Mouse (Mus musculus) C2C12 (cell line): ENCODE data around the gene Tac2. TPM values are rescaled to one million over a fixed set of nuclear protein-coding genes. Genes with fewer than 3 reads are reported as not detected.

Source experiments
- H3K27me3 ChIP-seq: one replicate; pipeline ENCODE4 v1.6.1; 2011; ENCODE audit not compliant: control insufficient read depth, insufficient read depth, insufficient read length
- H3K36me3 ChIP-seq: one replicate; pipeline ENCODE4 v1.6.1; 2011; ENCODE audit not compliant: control insufficient read depth, insufficient read depth
- H3K4me3 ChIP-seq: one replicate; pipeline ENCODE4 v1.5.1; 2011; ENCODE audit warnings: mild to moderate bottlenecking, control low read depth; ENCODE audit not compliant: poor library complexity, insufficient read depth, severe bottlenecking
- H3K79me2 ChIP-seq: one replicate; pipeline ENCODE4 v1.6.1; 2011; ENCODE audit not compliant: control insufficient read depth, insufficient read depth
- H3K79me3 ChIP-seq: one replicate; pipeline ENCODE4 v1.6.1; 2011; ENCODE audit warnings: low read depth, control low read depth
- H3ac ChIP-seq: one replicate; pipeline ENCODE3; 2011; ENCODE audit warnings: low read depth; ENCODE audit not compliant: control insufficient read depth, insufficient read length
- CEBPB ChIP-seq: IDR thresholded peaks from one replicate; pipeline ENCODE4 v1.6.1; 2011; ENCODE audit warnings: low read depth, mild to moderate bottlenecking, control low read depth, moderate library complexity
- CTCF ChIP-seq: IDR thresholded peaks from one replicate; pipeline ENCODE4 v1.5.1; 2011; ENCODE audit not compliant: control insufficient read depth, insufficient read depth, insufficient read length
- FOSL1 ChIP-seq: IDR thresholded peaks from one replicate; pipeline ENCODE4 v1.8.0; 2011; ENCODE audit warnings: mild to moderate bottlenecking, low read length; ENCODE audit not compliant: poor library complexity, insufficient read depth, severe bottlenecking
- MAX ChIP-seq: IDR thresholded peaks from one replicate; pipeline ENCODE4 v1.6.1; 2011; ENCODE audit warnings: mild to moderate bottlenecking, control low read depth
- MYOD1 ChIP-seq: IDR thresholded peaks from one replicate; pipeline ENCODE4 v1.6.1; 2011; ENCODE audit warnings: low read depth; ENCODE audit not compliant: control insufficient read depth, insufficient read length
- MYOG ChIP-seq: IDR thresholded peaks from one replicate; pipeline ENCODE4 v1.6.1; 2011; ENCODE audit not compliant: control insufficient read depth, insufficient read length; ENCODE audit errors: extremely low read depth
- USF1 ChIP-seq: IDR thresholded peaks from one replicate; pipeline ENCODE4 v1.6.1; 2011; ENCODE audit warnings: low read depth, mild to moderate bottlenecking, control low read depth, moderate library complexity
- polyA plus RNA-seq: library from polyadenylated mRNA; unstranded; fragments of >200 nt; fragmentation: generic; extraction: Trizol; gene quantifications from one replicate; pipeline ENCODE4 v1.2.1, GENCODE M21; 2012; ENCODE audit warnings: missing spikeins

The Tac2 gene
- polyA plus RNA-seq, 1 experiment: not detected

DNA sequence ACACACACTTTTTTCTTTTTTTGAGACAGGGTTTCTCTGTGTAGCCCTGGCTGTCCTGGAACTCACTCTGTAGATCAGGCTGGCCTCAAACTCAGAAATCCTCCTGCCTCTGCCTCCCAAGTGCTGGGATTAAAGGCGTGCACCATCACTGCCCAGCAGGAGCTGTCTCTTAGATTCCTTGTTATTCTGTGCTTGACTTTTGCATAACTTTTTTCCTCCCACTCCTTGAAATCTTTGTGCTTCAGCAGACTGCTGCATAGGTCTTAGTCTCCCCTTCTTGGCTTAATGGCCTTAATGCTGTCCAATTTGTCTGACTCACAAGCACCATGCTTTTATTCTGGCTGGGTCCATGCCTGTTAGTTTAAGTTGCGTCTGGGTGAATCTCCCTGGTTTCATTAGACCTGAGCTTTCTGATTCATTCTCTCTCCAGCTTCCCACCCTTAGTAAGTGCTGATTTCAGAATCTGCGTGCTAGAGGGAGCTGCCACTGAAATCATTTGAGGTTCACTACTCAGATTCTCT lies 15.4 kb upstream of the Tac2 start:
- Histone ChIP-seq H3K36me3 (no peaks in the 10 kb centered on the region), H3K79me2 (no peaks in the 10 kb centered on the region), H3K27me3 (no peaks in the 10 kb centered on the region), H3K79me3 (no peaks in the 10 kb centered on the region), H3K4me3 (no peak overlapping the region), H3ac (no peak overlapping the region)
- TF ChIP-seq CTCF: no peak
- TF ChIP-seq USF1: no peak
- no peak for TF ChIP-seq MAX
- no peak for TF ChIP-seq MYOG
- no peak for TF ChIP-seq CEBPB
- TF ChIP-seq MYOD1: no peak
- no peak for TF ChIP-seq FOSL1

DNA sequence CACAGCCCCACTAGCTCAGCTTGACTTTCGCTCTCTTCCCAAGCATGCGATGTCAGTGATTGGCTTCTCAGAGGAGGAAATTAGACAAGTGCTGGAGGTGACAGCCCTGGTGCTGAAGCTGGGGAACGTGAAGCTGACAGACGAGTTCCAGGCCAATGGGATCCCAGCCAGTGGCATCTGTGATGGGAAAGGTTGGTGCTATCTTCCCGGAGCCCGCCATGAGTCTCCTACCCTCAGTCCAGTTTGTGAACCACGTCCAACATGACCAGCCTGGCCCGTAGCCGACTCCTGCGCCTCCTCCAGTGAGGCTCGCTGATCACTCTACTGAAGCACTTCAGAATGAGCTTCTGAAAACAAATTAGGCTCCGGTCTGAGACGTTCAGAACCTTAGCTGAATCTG lies 13.9 kb upstream of the Tac2 start:
- Histone ChIP-seq H3K79me3 (no peaks in the 10 kb centered on the region), H3K79me2 (no peaks in the 10 kb centered on the region), H3ac (no peak overlapping the region), H3K36me3 (no peaks in the 10 kb centered on the region), H3K27me3 (no peaks in the 10 kb centered on the region), H3K4me3 (no peak overlapping the region)
- no peak for TF ChIP-seq CTCF
- no peak for TF ChIP-seq FOSL1

DNA sequence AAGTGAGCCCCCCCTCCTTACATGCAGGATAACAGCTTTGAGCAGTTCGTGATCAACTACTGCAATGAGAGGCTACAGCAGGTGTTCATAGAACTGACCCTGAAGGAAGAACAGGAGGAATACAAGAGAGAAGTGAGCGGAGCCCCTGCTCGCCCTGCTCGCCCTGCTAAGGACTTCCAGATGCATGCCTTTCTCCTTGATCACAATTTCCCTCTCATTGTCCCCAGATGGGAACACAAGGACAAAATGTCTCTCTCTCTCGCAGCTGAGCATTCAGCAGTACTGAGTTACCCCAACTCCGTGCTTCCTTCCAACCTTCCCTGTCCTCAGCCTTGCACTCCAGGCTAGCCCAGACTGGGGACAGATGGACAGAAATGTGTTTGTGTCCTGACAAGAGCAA lies 11.5 kb upstream of the Tac2 start:
- H3K79me3 ChIP-seq: no peaks in the 10 kb centered on the region
- no peaks in the 10 kb centered on the region for H3K27me3 ChIP-seq
- no peaks in the 10 kb centered on the region for H3K36me3 ChIP-seq
- no peak overlapping the region for H3ac ChIP-seq
- no peak for TF ChIP-seq MAX
- no peak for TF ChIP-seq USF1
- no peak for TF ChIP-seq CTCF
- TF ChIP-seq CEBPB: no peak
- no peak for TF ChIP-seq MYOD1
- TF ChIP-seq MYOG: no peak
- TF ChIP-seq FOSL1: no peak
- H3K79me2 ChIP-seq: no peaks in the 10 kb centered on the region
- no peak overlapping the region for H3K4me3 ChIP-seq

DNA sequence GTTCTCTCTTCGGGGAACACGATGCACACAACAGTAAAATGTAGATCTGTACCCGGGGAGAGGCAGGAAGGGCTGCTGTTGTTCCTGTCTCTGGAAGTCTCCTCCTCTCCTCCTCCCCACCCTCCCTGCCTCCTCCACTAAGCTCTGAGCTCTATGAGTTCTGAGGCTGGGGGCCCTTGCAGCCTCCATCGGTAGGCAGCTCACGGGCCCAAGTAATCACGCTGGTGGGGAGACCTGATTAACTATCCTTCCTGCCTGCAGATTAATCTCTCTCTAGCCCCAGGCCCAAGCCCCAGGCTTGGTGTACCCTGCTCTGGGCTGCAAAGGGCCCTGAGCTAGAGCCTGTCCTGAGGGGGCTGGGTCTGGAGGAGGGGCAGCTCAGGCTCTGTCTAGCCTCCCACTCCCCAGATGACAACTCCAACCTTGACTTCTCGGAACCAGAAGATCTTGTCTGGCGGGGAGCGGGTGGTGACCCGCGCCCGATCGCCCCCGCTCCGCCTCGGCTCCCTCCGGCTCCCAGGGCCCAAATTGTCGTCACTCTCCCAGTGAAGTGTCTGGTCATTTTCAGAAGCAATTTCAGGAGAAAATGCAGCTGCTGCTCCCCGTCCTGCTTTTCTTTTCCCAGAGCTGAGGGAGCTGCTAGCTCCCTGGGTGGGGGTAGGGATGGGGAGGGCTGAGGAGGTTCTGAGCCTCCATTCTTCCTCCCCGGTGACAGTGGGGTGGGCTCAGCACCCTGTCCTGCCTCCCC lies 2.4 kb upstream of the Tac2 start:
- H3K79me2 ChIP-seq: no peaks in the 10 kb centered on the region
- no peaks in the 10 kb centered on the region for H3K79me3 ChIP-seq
- no peaks in the 10 kb centered on the region for H3K36me3 ChIP-seq
- TF ChIP-seq MYOD1 (no peak), USF1 (no peak), FOSL1 (no peak), MAX (no peak), CTCF (no peak), CEBPB (no peak), MYOG (no peak)
- H3ac ChIP-seq: no peak overlapping the region
- peaks cover 51% of the 10 kb centered on the region for H3K27me3 ChIP-seq
- H3K4me3 ChIP-seq: no peak overlapping the region

DNA sequence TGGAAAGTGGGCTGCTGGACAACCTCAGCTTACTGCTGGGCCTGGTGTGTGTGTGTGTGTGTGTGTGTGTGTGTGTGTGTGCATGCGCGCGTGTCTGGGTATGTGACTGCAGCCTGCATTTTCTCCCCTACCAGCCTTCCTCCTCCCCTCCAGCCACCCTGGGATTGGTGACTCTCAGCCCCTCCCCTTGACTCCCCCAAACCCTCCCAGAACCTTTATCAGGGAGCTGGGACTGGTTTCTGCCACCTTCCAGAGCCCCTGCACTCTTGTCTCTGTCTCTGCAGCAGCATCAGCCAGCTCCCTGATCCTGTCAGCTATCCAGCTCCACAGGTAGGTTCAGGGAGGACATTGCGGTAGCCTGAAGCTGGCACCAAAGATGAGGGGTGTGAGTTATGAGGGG lies 858 bp downstream of the Tac2 start:
- Histone ChIP-seq H3K79me3 (no peaks in the 10 kb centered on the region), H3K27me3 (peaks cover 83% of the 10 kb centered on the region), H3K36me3 (no peaks in the 10 kb centered on the region), H3K4me3 (no peak overlapping the region), H3ac (no peak overlapping the region), H3K79me2 (no peaks in the 10 kb centered on the region)
- no peak for TF ChIP-seq MYOG
- TF ChIP-seq CTCF: no peak

DNA sequence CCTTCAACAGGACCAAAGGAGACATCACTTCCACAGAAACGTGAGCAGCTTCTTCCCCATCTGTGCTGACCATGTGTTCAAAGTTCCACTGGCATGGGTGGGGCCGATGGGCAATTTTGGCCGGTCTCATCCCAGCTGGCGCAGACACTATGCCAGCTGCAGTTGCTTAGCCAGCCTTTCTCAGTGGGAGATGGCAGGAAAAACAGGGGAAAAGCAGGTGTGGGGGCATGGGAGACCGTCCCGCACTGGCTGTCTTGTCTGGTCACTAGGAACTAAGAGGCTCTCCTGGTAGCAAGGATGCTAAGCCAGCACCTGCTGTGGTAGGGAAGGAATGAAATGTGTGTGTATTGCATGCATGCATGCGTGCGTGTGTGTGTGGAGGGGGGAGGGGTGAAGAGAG lies 4.2 kb downstream of the Tac2 start:
- Histone ChIP-seq H3K79me2 (no peaks in the 10 kb centered on the region), H3K79me3 (no peaks in the 10 kb centered on the region), H3K27me3 (peaks cover 78% of the 10 kb centered on the region), H3ac (no peak overlapping the region), H3K36me3 (no peaks in the 10 kb centered on the region), H3K4me3 (no peak overlapping the region)
- no peak for TF ChIP-seq MYOG
